Mouse (Mus musculus) gastrocnemius, postnatal 14 days (tissue): ENCODE results near the gene Adamts16. TPM values are rescaled to one million over a fixed set of nuclear protein-coding genes. Genes with fewer than 3 reads are reported as not detected.

Source experiments
- DNase-seq: peaks from one replicate; pipeline ENCODE4 v3.0.0; 2021; ENCODE audit warnings: mixed read lengths
- intact Hi-C: fragments of 180-260 bp; cut with DNase I; formaldehyde crosslinking; loops from one replicate; pipeline ENCODE4 v1.15.1; 2025; ENCODE audit warnings: low total_unique reads
- total RNA-seq, 2 experiments: library from RNA; stranded (reverse); gene quantifications; 2 replicates each; pipeline ENCODE4 v1.2.3; 2021

The Adamts16 gene
- total RNA-seq, 2 experiments from 2014 or later: 0.73 to 1.7 TPM

- intact Hi-C loops: no loop called here
These were observed 61.8 kb downstream of the Adamts16 start for GRCm38 (mm10) chr13:70779781-70780180.

GRCm38 (mm10) chr13:70778872-70779554 lies 62.6 kb downstream of the Adamts16 start:
- intact Hi-C loops: no loop called here
- DNase-seq: no peak

More at GRCm38 (mm10) chr13:70779781-70780180, 61.8 kb downstream of the Adamts16 start:
- DNase-seq: no peak

GRCm38 (mm10) chr13:70771100-70771499 lies 70.5 kb downstream of the Adamts16 start:
- intact Hi-C loops: no loop called here
- DNase-seq: no peak

- DNase-seq: no peak
- intact Hi-C loops: no loop called here
These were observed 72.5 kb downstream of the Adamts16 start for GRCm38 (mm10) chr13:70769156-70769555.

GRCm38 (mm10) chr13:70767462-70767861 lies 74.1 kb downstream of the Adamts16 start:
- intact Hi-C loops: loop anchor here (2.0 kb wide), 1 partner anchor 121 kb away; no protein-coding TSS in a partner anchor
- DNase-seq: no peak

GRCm38 (mm10) chr13:70764682-70765081 lies 76.9 kb downstream of the Adamts16 start:
- no peak for DNase-seq
- intact Hi-C loops: no loop called here

GRCm38 (mm10) chr13:70762586-70762985 lies 79.0 kb downstream of the Adamts16 start:
- intact Hi-C loops: no loop called here
- DNase-seq: no peak

GRCm38 (mm10) chr13:70761312-70761711 lies 80.3 kb downstream of the Adamts16 start:
- intact Hi-C loops: no loop called here
- no peak for DNase-seq

GRCm38 (mm10) chr13:70760186-70760585 lies 81.4 kb downstream of the Adamts16 start:
- intact Hi-C loops: no loop called here
- DNase-seq: no peak

- no peak for DNase-seq
- intact Hi-C loops: no loop called here
These were observed 95.2 kb downstream of the Adamts16 start for GRCm38 (mm10) chr13:70746294-70747008.

GRCm38 (mm10) chr13:70744416-70745038 lies 97.1 kb downstream of the Adamts16 start:
- no peak for DNase-seq
- intact Hi-C loops: no loop called here

- intact Hi-C loops: no loop called here
- DNase-seq: no peak
These were observed 98.9 kb downstream of the Adamts16 start for GRCm38 (mm10) chr13:70742693-70743092.

GRCm38 (mm10) chr13:70740281-70741240 lies 101.0 kb downstream of the Adamts16 start:
- no peak for DNase-seq
- intact Hi-C loops: no loop called here

GRCm38 (mm10) chr13:70738781-70739180 lies 102.8 kb downstream of the Adamts16 start:
- intact Hi-C loops: no loop called here
- DNase-seq: no peak

- DNase-seq: no peak
- intact Hi-C loops: no loop called here
These were observed 105.2 kb downstream of the Adamts16 start for GRCm38 (mm10) chr13:70736409-70736808.

GRCm38 (mm10) chr13:70734640-70735039 lies 107.0 kb downstream of the Adamts16 start:
- DNase-seq: no peak
- intact Hi-C loops: no loop called here

- no peak for DNase-seq
- intact Hi-C loops: no loop called here
These were observed 107.7 kb downstream of the Adamts16 start for GRCm38 (mm10) chr13:70733911-70734310.

- no peak for DNase-seq
- intact Hi-C loops: no loop called here
These were observed 108.4 kb downstream of the Adamts16 start for GRCm38 (mm10) chr13:70733206-70733605.

GRCm38 (mm10) chr13:70732781-70733180 lies 108.8 kb downstream of the Adamts16 start:
- DNase-seq: no peak
- intact Hi-C loops: no loop called here
